Mouse (Mus musculus) MEL (cell line): ENCODE measurements around the gene Fancc. TPM values are rescaled to one million over a fixed set of nuclear protein-coding genes. Genes with fewer than 3 reads are reported as not detected.
"Not testable (repeated sequence)": the region's sequence is repeated elsewhere in the genome, so short reads cannot be mapped to it uniquely, and the experiment has no call there.

Experiments used
- DNase-seq: peaks from one replicate; pipeline ENCODE4 v3.0.0; 2011; ENCODE audit warnings: low read depth, low spot score
- H3K27ac ChIP-seq: 2 replicates; pipeline ENCODE4 v1.5.1; 2012; ENCODE audit warnings: low read depth, mild to moderate bottlenecking, control low read depth, low read length, moderate library complexity; ENCODE audit not compliant: control insufficient read depth
- H3K27me3 ChIP-seq, 2 experiments: fragments of 150-350 bp in 1 of 2; sonication (generic) in 1 of 2; 2 replicates each; pipeline ENCODE4 v1.6.1; 2012; ENCODE audit warnings: low read length in 2 of 2, mild to moderate bottlenecking in 2 of 2, improper control_type of control experiment in 1 of 2, moderate library complexity in 1 of 2; ENCODE audit not compliant: insufficient read depth in 2 of 2, control insufficient read depth in 1 of 2
- H3K36me3 ChIP-seq, 2 experiments: 2 replicates each; pipeline ENCODE4 v1.6.1; 2012 to 2014; ENCODE audit warnings: low read length in 2 of 2, improper control_type of control experiment in 1 of 2, inconsistent platforms in 1 of 2, mild to moderate bottlenecking in 1 of 2; ENCODE audit not compliant: insufficient read depth in 2 of 2, control insufficient read depth in 1 of 2
- H3K4me1 ChIP-seq, 2 experiments: fragments of 150-350 bp in 1 of 2; sonication (generic) in 1 of 2; 2 replicates each; pipeline ENCODE4 v1.6.1; 2012; ENCODE audit warnings: low read length in 2 of 2, improper control_type of control experiment in 1 of 2, mild to moderate bottlenecking in 1 of 2; ENCODE audit not compliant: insufficient read depth in 2 of 2, control insufficient read depth in 1 of 2
- H3K4me3 ChIP-seq, 2 experiments: fragments of 150-350 bp in 1 of 2; sonication (generic) in 1 of 2; 2 replicates each; pipeline ENCODE4 v1.5.1; 2012; ENCODE audit warnings: low read depth in 2 of 2, low read length in 2 of 2, mild to moderate bottlenecking in 2 of 2, moderate library complexity in 2 of 2, control low read depth in 1 of 2, improper control_type of control experiment in 1 of 2; ENCODE audit not compliant: control insufficient read depth in 1 of 2, insufficient read depth in 1 of 2
- H3K79me2 ChIP-seq: 2 replicates; pipeline ENCODE4 v1.6.1; 2012; ENCODE audit warnings: mild to moderate bottlenecking, low read length, moderate library complexity; ENCODE audit not compliant: control insufficient read depth, poor library complexity, insufficient read depth
- H3K9ac ChIP-seq: 2 replicates; pipeline ENCODE4 v1.6.1; 2012; ENCODE audit warnings: low read depth, mild to moderate bottlenecking, control low read depth, low read length, moderate library complexity; ENCODE audit not compliant: control insufficient read depth, poor library complexity, severe bottlenecking
- H3K9me3 ChIP-seq: fragments of 150-350 bp; sonication (generic); replicated peaks from 2 replicates; pipeline ENCODE4 v1.6.1; 2012; ENCODE audit warnings: mild to moderate bottlenecking, low read length, improper control_type of control experiment, moderate library complexity; ENCODE audit not compliant: insufficient read depth
- BHLHE40 ChIP-seq: IDR thresholded peaks from 2 replicates; pipeline ENCODE4 v1.6.1; 2012; ENCODE audit warnings: low read depth, mild to moderate bottlenecking, inconsistent platforms, low read length, improper control_type of control experiment, borderline replicate concordance
- CHD2 ChIP-seq: IDR thresholded peaks from 2 replicates; pipeline ENCODE4 v1.6.1; 2011; ENCODE audit warnings: low read length, improper control_type of control experiment
- ELF1 ChIP-seq: IDR thresholded peaks from 2 replicates; pipeline ENCODE4 v1.6.1; 2014; ENCODE audit warnings: low read depth, mild to moderate bottlenecking, inconsistent platforms, low read length, improper control_type of control experiment, moderate library complexity
- GATA1 ChIP-seq: IDR thresholded peaks from 2 replicates; pipeline ENCODE4 v1.6.1; 2011; ENCODE audit warnings: low read depth, low read length, improper control_type of control experiment
- MAZ ChIP-seq: IDR thresholded peaks from 2 replicates; pipeline ENCODE4 v1.6.1; 2012; ENCODE audit warnings: low read depth, mild to moderate bottlenecking, inconsistent platforms, low read length, improper control_type of control experiment
- MXI1 ChIP-seq: IDR thresholded peaks from 2 replicates; pipeline ENCODE4 v1.6.1; 2011; ENCODE audit warnings: mild to moderate bottlenecking, low read depth, low read length, improper control_type of control experiment
- MYC ChIP-seq: IDR thresholded peaks from 2 replicates; pipeline ENCODE4 v1.6.1; 2011; ENCODE audit warnings: low read depth, mild to moderate bottlenecking, low read length, improper control_type of control experiment, moderate library complexity
- POLR2A ChIP-seq, 2 experiments: IDR thresholded peaks; 2 replicates each; pipeline ENCODE4 v1.6.1; 2011 to 2012; ENCODE audit warnings: low read length in 2 of 2, mild to moderate bottlenecking in 2 of 2, control low read depth in 1 of 2, improper control_type of control experiment in 1 of 2, low read depth in 1 of 2, moderate library complexity in 1 of 2; ENCODE audit not compliant: control insufficient read depth in 1 of 2, insufficient read depth in 1 of 2, poor library complexity in 1 of 2
- TAL1 ChIP-seq: IDR thresholded peaks from 2 replicates; pipeline ENCODE4 v1.6.1; 2012; ENCODE audit warnings: mild to moderate bottlenecking, inconsistent platforms, low read length, moderate library complexity, mixed read lengths
- TBP ChIP-seq: IDR thresholded peaks from 2 replicates; pipeline ENCODE4 v1.8.0; 2011; ENCODE audit warnings: low read depth, low read length, improper control_type of control experiment
- TCF12 ChIP-seq: IDR thresholded peaks from 2 replicates; pipeline ENCODE4 v1.6.1; 2014; ENCODE audit warnings: low read depth, mild to moderate bottlenecking, inconsistent platforms, low read length, improper control_type of control experiment, moderate library complexity
- USF1 ChIP-seq: IDR thresholded peaks from 2 replicates; pipeline ENCODE4 v1.6.1; 2014; ENCODE audit warnings: low read depth, mild to moderate bottlenecking, inconsistent platforms, low read length, improper control_type of control experiment, moderate library complexity
- ZKSCAN1 ChIP-seq: IDR thresholded peaks from 2 replicates; pipeline ENCODE4 v1.6.1; 2012; ENCODE audit warnings: low read depth, mild to moderate bottlenecking, inconsistent platforms, low read length, improper control_type of control experiment, moderate library complexity
- ZNF384 ChIP-seq: IDR thresholded peaks from 2 replicates; pipeline ENCODE4 v1.6.1; 2012; ENCODE audit warnings: low read depth, mild to moderate bottlenecking, inconsistent platforms, low read length, improper control_type of control experiment
- polyA plus RNA-seq, 2 experiments: library from polyadenylated mRNA; stranded (reverse) in 1 of 2; unstranded in 1 of 2; fragments of >175 nt in 1 of 2; fragments of >200 nt in 1 of 2; gene quantifications; 2 replicates each; pipeline versions ENCODE4 v1.2.1 to v1.2.4; 2012; ENCODE audit warnings: low replicate concordance in 2 of 2, low read depth in 1 of 2; ENCODE audit not compliant: insufficient read length in 2 of 2, insufficient read depth in 1 of 2, missing spikeins in 1 of 2
- total RNA-seq: library from RNA; depleted of rRNA; stranded (reverse); fragments of 300-350 nt; gene quantifications from 2 replicates; pipeline ENCODE4 v1.2.3, GENCODE M21; 2012

The Fancc gene
- total and polyA plus RNA-seq, 3 experiments, result 4.0 to 5.5 TPM; not detected in 1

DNA sequence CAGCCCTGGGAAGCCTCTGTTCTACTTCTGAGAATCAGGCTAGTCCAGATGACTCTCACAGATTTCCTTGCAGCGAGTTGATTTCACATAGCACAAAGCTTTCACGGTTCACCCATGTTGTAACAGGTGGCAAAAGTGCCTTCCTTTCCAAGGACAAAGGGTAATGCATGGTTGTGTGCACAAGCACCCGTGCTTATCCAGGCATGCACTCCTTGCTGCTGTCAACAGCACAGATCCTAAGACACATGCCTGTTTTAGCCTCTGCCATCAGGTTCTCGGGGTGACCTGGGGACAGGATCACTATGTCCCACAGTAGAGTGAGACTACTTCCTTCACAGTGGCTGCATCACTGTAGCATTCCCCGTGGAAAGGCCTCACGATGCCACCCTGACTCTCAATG is 181.3 kb downstream of the Fancc start:
- H3K27me3 ChIP-seq, result no peaks in the 10 kb centered on the region
- H3K36me3 ChIP-seq, result peaks cover 0 to 16% of the 10 kb centered on the region in 2 experiments; a peak in 2 of 4 replicates
- no peak for DNase-seq
- no peak overlapping the region for H3K27ac ChIP-seq
- no peak overlapping the region for H3K9ac ChIP-seq
- H3K79me2 ChIP-seq, result no peaks in the 10 kb centered on the region
- peaks cover 6 to 23% of the 10 kb centered on the region in 2 experiments for H3K4me1 ChIP-seq
- TF ChIP-seq GATA1 (no peak), TAL1 (no peak), TBP (no peak), MYC (no peak), ZKSCAN1 (no peak), POLR2A (IDR thresholded peaks at IDR 0.05; ENCODE audit: control insufficient read depth in 1 of 2, insufficient read depth in 1 of 2, low read depth in 1 of 2, low read length in 2 of 2, poor library complexity in 1 of 2) (no peak), ELF1 (no peak), ZNF384 (no peak), MXI1 (no peak), CHD2 (no peak), MAZ (no peak), USF1 (no peak)
- TF ChIP-seq, all 39 proteins: peak for 0
- Histone ChIP-seq H3K9me3 (no peaks in the 10 kb centered on the region), H3K4me3 (no peak overlapping the region)

DNA sequence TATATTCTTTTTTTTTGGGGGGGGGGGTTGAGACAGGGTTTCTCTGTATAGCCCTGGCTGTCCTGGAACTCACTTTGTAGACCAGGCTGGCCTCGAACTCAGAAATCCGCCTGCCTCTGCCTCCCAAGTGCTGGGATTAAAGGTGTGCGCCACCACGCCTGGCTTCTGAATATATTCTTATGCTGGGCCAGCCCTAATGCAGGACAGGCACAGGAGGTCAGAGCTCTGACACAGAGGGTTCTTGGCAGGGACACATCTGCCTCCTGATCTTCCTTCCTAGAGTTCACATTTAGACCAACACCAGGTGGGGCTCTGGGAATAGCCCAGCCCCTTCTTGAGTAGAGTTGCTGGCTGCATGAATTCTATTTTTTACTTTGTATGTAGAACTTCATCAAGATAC is 182.0 kb downstream of the Fancc start:
- H3K4me3 ChIP-seq, H3K9me3 ChIP-seq, H3K9ac ChIP-seq, H3K79me2 ChIP-seq, H3K27me3 ChIP-seq, DNase-seq: not testable (repeated sequence)
- peaks cover 6 to 23% of the 10 kb centered on the region in 2 experiments for H3K4me1 ChIP-seq
- peaks cover 0 to 16% of the 10 kb centered on the region in 2 experiments; a peak in 2 of 4 replicates for H3K36me3 ChIP-seq
- H3K27ac ChIP-seq, result peak overlapping the region; percentile 95

DNA sequence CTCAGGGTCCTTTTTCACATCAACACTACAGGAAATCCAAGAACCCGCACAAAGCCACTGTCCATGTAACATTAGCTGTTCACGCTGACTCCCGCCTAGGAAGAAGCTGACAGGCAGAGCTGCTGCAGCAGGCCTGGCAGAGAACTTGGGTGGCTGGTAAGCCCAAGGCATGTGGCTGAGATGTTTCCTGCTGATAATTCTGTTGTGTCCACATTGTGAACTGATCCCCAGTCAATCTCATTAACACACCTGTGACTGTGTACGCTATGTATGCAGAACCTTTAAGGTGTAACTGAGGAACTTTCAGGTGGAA is 182.5 kb downstream of the Fancc start:
- Histone ChIP-seq H3K9me3 (no peaks in the 10 kb centered on the region), H3K27me3 (no peaks in the 10 kb centered on the region), H3K4me1 (peaks cover 6 to 23% of the 10 kb centered on the region in 2 experiments), H3K27ac (peak overlapping the region; percentile 95), H3K36me3 (peaks cover 0 to 16% of the 10 kb centered on the region in 2 experiments; a peak in 2 of 4 replicates), H3K79me2 (no peaks in the 10 kb centered on the region), H3K4me3 (peak overlapping the region in 1 of 2 experiments; percentile 43; a peak in 1 of 4 replicates), H3K9ac (peak overlapping the region; percentile 32; the same call in 1 of the 2 replicates)
- TF ChIP-seq TCF12, result peak; percentile 68
- TF ChIP-seq USF1, result 0 out of 2 replicates have a peak, but pooled peaks have one; percentile 19
- TF ChIP-seq MXI1, result peak; percentile 60
- TF ChIP-seq TAL1, result peak; percentile 58
- no peak for TF ChIP-seq TBP
- TF ChIP-seq BHLHE40, result 0 out of 2 replicates have a peak, but pooled peaks have one; percentile 15
- no peak for DNase-seq
